Mouse (Mus musculus): ENCODE results near the gene Senp6.

The Senp6 gene

DNA sequence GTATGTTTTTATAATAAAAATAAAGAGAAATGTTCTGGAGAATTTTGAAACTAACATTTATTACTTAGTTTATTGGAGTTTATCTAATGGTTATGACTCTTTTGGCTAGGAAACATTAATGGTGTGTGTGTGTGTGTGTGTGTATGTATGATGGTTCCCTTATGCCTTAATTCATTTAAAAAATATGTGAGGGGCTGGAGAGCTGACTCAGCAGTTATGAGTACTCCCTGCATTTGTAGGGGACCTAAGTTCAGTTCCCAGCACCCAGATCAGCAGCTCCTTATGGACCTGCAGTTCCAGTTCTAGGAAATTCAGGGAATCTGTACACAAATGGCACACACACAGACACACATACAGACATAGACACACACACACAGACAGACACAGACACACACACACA is 104.5 kb downstream of the Senp6 start:
- in situ Hi-C loops (cut with MseI, MboI), result no loop called here

DNA sequence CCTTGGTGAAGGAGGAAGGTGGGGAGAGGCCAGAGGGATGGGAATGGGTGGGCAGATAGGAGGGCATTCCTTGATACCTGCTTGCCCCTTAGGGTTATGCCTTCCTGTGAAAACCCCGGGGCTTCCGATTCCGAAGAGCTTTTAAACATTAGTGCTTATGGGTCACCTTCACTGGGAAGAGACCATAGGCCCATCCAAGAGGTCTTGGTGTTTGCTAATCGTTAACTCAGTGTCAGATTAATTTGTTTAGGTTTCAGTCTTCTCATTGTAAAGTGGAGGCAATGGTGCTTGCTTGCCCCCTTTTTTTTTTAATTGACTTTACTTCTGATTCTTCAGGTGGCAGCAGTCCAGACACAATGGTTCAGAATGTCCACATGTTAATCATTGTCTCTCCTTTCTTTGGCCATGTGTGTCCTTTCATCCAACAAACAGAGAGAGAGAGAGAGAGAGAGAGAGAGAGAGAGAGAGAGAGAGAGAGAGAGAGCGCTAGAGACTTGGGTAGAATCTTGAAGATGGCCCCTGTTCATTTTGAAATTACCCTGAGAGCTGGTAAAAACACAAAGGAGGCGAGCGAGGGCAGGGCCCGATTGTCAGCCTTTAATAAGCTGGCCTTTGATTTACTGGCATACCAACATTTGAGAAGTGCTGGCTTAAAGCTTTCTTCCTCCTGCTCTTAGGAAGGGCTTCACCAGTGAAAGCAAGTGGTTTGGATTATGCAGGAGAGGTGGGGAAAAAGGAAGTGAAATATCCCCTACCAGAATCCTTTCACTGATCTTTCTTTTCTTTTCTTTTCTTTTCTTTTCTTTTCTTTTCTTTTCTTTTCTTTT is 105.9 kb downstream of the Senp6 start:
- in situ Hi-C loops (cut with MseI, MboI), result no loop called here

DNA sequence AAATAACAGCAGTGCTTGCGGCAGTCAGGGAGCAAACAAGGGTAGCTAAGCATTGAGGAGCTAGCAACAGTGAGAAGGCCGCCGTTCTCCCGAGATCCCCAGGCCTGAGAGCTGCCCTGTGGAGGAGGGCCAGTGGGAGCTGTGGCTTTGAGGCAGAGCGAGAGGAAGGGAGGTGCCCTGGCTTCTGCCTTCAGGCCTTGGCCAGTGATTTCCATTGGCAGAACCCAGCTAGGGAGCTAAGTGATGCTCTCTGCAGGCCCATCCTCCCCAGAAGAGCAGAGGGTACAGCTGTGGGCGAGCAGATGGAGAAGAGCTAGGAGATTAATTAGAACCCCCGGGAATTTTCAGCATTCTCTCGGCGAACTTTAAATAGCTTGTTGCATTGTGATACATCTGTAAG is 106.9 kb downstream of the Senp6 start:
- in situ Hi-C loops (cut with MseI, MboI), result no loop called here

DNA sequence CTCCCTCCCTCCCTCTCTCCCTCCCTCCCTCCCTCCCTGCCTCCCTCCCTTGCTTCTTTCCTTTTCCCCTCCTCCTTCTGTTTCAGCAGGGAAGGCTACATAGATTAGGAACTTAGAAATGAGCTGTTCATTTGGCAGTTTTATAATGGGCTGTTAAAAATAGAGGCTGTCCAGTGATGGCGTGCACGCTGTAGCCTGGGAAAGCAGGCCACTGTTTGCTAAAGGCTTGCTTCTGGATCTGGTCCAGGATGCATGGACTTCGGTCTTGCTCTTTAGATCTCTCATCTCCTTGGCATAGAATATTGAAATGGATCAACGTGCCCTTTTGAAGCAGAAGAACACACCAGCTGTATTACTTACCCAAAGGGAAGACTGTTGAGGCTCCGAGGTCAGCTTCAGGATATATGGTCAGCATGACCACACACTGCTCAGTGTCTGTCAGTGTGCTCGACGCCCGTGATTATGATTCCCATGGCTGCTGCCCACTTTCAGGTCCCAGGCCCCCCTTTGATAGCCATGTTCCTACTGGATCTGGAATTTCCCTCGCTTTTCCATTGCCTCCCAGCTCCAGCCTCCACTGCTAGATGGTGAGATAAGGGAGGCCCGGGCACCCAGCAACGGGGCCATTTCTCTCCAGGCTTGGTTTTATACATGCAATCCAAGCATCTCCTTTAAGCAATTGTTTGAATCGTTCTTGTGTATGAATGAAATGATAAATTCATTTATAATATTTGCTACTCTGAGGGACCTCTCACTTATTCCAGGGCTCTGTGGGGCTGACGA is 110.2 kb downstream of the Senp6 start:
- in situ Hi-C loops (cut with MseI, MboI), result no loop called here

DNA sequence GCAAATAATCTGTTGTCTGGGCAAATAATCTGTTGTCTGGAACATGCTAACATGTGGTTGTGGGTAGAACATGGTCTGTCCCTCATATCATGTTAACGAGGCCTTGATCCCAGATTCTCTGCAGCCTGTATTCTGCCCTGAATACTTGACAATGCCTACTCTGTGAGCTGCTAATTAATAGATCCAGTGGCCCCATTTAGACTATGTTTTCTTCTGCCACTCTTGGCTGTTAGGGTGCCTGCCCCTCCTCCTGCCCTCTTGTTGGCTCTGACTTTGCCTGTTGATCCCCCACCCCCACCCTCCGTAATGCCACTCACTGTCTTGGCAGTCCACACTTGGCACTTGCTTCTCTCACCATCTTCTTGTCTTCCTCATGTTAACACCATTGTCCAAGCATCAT is 112.0 kb downstream of the Senp6 start:
- in situ Hi-C loops (cut with MseI, MboI), result no loop called here

DNA sequence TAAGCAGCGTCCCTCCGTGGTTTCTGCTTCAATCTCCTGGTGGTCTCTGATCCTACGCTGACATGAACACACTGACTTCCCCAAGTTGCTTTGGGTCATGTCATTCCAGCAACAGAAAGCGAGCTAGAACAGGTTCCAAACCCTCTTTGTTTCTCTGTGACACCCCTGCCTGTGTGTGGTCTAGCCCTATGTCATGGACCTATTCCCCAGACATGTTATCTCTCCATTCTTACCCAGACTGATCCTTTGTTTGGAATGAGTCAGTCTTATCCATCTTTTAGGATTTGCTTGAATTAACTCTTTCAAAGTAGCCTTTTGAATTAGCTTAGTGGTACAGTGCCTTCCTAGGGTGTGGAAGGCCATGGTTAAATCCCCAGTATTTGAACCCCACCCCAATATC is 113.0 kb downstream of the Senp6 start:
- in situ Hi-C loops (cut with MseI, MboI), result no loop called here

DNA sequence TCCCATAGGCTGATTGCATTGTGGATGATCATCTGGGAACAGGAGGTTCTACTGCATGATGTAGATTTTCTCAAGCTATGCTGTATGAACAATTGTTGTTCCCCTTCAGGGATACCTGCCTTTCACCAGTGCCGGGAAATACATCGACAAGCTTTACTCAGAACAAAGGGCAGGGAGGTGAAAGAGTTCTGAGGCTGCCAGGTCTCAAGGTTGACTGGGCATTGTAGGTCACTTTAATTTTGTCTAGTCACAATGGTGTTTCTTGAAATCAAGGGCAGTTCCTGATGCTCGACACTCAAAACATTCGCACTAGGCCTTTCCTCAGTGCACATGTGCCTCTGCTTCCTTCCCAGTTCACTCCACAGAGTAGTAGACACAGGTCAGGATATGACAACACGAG is 114.1 kb downstream of the Senp6 start:
- in situ Hi-C loops (cut with MseI, MboI), result no loop called here

DNA sequence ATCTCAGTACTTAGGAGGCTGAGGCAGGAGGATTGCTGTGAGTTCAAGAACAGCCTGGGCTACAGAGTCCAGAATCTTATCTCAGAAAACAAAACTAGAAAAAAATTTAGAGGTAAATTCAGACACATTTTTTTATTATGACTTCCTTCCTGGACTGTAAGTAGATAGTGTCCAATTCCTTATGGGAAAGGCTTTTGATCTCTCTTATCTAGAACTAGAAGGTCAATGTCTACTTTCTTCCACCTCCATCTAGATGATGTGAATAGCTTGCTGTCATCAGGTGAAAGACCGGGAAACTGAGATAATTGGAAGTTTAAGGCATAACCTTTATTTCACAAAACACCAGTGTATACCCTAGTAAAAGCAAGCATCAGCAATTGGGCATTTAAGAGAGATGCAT is 115.0 kb downstream of the Senp6 start:
- in situ Hi-C loops (cut with MseI, MboI), result no loop called here

DNA sequence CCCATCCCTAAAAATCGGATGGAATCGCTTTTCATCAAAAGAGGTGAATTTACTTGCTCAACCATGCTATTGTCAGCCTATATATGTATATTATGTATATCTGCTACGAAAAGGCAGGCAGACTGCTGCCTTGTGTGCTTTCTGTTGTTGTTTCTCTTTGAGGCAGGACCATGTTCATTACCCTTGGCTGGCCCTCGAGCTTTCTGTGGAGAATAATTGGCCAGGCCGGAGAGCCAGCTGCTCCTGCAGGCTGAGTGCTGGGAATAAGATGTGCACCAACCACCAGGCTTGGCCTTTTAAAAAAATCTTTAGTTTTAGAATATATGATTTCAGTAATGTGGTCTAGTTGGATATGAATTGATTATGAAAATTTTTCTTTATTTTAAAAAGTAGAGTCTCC is 117.4 kb downstream of the Senp6 start:
- in situ Hi-C loops (cut with MseI, MboI), result no loop called here

DNA sequence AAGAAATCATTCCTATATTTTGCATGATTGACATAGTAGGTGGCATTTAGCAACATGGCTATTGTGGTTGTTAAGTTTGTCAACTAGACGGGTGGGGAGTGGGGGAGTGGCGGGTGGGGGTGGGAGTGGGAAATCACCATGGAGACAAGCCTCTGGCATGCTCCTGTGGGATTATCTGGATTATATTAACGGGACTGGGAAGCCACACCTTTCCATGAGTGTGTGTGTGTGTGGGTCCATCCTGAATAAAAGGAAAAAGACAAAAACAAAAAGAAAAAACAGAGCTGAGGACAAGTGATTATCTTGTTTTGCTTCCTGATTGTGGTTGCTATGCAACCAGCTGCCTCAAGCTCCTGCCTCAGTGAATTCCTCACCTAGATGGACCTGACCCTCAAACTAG is 119.0 kb downstream of the Senp6 start:
- in situ Hi-C loops (cut with MseI, MboI), result no loop called here

DNA sequence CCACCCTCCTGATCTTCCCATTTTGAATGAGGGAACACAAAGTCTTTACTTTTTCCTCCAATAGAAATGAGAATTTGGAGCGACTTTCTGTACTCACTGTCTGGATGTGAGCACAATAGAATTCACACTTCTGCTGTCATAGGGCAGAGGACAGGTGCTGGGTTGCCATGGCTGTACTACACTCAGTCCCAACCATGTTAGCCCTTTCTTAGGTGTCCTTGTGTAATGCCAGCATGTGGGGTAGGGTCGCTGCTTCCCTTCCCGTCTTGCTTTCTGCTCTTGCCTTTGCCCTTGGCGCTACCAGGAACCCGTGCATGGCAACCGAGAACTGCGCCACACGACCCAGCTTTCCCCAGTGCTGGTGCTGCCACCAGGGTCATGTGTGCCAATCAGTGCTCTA is 120.0 kb downstream of the Senp6 start:
- in situ Hi-C loops (cut with MseI, MboI), result no loop called here

DNA sequence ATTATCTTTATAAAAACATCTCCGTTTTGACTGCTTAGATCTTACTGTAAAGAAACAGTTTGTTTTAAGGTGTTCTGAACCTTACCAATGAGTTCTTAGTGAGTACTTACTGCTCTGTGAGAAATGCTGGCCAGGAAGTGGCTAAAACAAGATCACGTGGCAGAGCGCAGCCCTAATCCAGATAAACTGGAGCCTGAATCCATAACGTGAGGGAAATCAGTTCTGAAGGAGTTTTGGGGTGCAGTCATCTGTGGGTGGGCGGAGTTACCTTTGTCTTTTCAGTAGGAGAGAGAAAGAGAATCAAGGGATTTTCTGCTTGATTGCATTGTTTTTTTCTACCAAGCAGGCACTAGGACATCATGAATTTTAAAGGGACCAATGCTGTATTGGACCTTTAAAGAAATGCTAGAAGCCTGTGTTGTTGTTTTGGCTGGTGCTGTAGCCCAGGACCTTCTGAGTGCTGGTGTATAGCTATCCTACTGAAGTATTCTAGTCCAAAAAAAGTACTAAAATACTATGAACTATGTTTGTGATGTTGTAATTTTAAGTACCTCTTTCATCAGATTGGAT is 121.7 kb downstream of the Senp6 start:
- in situ Hi-C loops (cut with MseI, MboI), result no loop called here

DNA sequence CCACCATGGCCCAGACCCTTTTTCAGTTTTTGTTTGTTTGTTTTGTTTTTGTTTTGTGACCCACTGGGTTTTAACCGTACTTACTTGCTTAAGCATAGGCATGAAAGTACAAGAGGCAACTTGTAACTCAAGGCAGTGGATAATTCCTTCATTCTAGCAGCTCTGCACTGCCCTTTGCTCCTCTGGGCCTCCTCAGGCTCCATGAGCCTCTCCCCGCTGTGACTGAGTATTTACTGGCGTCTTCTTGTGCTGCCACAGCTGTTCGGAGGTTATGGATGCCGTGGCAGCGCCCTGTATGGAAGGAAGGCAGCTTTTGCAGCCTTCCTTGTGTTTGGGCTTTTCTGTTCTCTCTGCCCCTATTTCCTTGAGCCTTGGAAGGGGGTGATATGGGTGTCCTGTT is 124.5 kb downstream of the Senp6 start:
- in situ Hi-C loops (cut with MseI, MboI), result no loop called here

DNA sequence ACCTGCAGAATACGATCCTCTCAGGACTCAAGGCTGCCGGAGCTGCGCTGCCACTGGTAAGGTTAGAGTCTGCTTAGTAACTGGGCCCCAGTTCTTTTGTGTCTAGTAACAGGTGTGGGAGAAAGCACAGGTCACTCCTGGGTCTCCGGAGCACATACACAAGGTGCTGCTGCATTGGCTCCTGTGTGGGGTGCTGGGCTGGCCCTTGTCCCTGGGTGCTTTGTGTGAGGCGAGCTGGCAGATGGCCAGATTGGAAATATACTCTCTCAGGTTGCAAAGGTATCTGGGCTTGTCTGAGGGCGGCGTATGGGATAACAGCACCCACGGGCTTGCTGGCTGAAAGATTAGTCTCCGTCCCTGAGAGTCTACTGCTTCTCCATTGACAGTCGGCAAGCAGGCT is 125.6 kb downstream of the Senp6 start:
- in situ Hi-C loops (cut with MseI, MboI), result no loop called here

DNA sequence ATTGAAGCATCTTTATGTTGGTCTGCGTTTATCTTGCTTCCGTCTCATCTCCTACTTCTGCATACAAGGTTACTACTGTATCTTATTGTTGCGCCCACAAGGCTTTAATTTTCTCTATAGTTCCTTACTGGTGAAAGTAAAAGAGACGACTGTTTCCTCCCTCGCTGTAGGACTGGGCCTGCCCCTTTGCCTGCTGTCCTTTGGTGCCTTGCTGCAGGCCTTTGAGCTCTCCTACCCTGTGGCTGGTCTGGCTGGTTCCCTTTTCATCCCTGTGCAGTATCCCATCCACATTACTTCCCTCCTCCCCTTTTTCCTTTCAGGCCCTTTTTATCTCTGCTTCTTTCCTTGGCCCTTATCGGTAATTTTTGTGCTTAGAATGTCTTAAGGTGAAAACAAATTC is 127.7 kb downstream of the Senp6 start:
- in situ Hi-C loops (cut with MseI, MboI), result no loop called here

All from mouse trophoblast stem cell (cell line).